Mouse (Mus musculus): Measurements from ENCODE around the gene Eid2b.
A peak's percentile ranks its signal among the peaks of the same experiment; 100 is the strongest.

DNA sequence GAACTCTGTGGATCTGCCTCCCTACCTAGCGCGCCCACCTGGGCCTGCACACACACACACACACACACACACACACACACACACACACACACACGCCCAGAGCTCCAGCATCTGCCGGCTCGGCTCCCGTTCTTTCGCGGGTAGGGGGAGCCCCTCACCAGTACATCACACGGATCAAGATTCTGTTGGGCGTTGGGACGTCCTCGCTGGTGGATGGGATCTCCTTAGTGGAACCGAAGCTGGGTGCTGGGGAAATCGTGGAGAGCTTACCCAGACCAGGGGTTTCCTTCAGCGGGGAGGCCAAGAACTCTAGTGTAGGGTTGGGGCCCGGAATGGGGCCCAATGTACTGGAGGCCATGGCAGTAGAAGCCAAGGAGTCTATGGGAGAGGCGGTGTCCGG is 12.6 kb downstream of the Eid2b start:
- TF ChIP-seq CTCF (IDR thresholded peaks at IDR 0.05; ENCODE audit: low read depth) (peak; percentile 40), EP300 (optimal IDR thresholded peaks at IDR 0.05) (no peak)
